Mouse (Mus musculus) spleen, adult 12 weeks (tissue): ENCODE measurements around the gene Plekhh2.
"Not testable (repeated sequence)": the region's sequence is repeated elsewhere in the genome, so short reads cannot be mapped to it uniquely, and the experiment has no call there.

Experiments used
- DNase-seq: peaks from one replicate; pipeline ENCODE4 v3.0.0; 2022; ENCODE audit warnings: low spot score

Gene Plekhh2

DNA sequence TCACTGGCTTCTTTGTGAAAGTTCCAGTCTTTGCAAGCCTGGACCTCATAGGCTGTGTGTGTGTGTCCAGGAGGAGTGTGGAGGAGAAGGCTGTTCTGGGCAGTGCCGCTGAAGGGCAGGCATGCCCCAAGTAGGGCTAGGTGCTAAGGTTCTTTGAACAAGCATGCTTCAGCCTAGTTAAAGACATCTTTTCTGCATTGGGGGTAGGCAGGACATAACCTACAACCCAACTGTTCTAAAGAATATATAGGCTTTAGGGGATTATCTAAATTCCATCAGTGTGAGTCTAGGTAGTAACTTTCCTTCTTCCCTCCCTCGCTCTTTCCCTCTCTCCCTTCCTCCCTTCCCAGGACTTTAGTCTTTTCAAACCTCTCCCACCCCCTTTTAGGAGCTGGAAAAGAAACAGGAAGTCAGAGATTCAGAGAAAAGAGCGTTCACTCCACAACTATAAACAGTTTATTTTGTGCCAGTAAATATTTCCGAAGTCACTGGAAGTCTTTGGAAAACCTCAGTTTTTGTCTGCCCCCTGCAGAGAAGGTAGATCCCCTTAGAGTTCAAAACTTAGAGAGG, 906 bp downstream of the Plekhh2 start:
- no peak for DNase-seq

GRCm38 (mm10) chr17:84515901-84516300, 4.2 kb downstream of the Plekhh2 start:
- DNase-seq: no peak

- DNase-seq: no peak
Observed at GRCm38 (mm10) chr17:84519346-84519745, 7.7 kb downstream of the Plekhh2 start.

DNA sequence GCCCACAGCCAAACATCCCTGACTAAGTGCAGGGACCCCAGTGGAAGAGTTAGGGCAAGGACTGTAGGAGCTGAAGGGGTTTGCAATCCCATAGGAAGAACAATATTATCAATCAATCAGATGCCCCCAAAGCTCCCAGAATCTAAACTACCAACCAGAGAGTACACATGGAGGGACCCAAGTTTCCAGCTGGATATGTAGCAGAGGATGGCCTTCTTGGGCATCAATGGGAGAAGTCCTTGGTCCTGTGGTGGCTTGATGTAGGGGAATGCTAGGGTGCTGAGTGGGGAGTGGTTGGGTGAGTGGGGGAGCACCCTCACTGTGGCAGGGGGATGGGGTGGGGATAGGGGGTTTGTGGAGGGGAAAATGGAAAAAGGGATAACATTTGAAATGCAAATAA, 8.4 kb downstream of the Plekhh2 start:
- DNase-seq: no peak

DNA sequence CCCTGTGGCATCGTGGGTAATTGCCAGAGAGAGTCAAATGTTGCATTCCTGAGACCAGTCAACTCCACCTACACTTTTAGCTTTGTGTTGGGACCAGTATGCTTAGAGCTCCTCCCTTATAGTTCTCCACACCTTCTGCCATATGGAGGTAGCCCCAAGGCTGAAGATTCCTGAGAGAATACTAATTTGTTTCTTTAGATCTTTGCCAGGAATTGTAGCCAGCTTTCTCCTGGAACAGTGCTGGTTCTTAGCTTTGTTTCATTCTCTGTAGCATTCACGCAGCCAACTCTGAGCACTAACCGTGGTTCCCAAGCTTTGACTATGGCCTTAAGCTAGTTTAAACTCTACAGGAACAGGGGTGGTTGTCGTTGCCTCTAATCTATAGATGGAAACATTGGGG, 17.7 kb downstream of the Plekhh2 start:
- no peak for DNase-seq

GRCm38 (mm10) chr17:84530202-84530796, 18.6 kb downstream of the Plekhh2 start:
- no peak for DNase-seq

GRCm38 (mm10) chr17:84532909-84533499, 21.3 kb downstream of the Plekhh2 start:
- no peak for DNase-seq

- no peak for DNase-seq
Observed at GRCm38 (mm10) chr17:84533841-84534240, 22.1 kb downstream of the Plekhh2 start.

- DNase-seq: no peak
Observed at GRCm38 (mm10) chr17:84534632-84535031, 22.9 kb downstream of the Plekhh2 start.

DNA sequence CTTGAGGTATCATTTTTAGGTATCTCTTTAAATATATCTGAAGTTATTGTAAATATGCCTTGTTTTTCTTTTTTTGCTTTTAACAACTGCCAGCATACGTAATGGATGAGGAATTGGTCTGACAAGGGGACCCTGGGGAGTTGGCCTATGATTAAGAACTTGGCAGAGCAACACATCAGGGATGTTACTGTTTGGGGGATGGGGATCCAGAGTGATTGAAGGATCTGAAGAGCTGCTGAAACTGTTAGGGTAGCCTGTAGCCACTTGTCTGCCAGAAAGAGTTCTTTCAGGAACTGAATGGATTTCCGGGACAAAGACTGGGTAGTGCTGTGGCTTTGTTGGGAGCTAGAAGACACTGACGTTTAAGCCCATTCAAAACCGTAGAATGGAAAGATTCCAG, 23.5 kb downstream of the Plekhh2 start:
- no peak for DNase-seq

DNA sequence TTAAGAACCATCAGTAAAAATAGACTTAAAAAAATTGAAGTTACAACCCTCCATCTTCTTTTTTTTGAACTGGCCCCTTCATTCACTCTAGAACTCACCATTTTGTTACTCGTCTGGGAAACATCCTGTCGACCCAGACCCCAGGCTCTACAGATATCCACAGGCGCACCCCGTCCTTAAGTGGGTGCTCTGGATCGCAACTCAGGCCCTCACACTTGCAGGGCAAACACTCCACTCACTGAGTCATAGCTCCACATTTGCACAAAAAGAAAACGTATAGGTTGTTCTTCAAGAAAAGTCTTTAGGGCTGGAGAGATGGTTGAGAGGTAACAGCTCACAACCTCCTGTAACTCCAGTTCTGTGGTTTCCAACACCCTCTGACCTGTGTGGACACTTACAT, 25.6 kb downstream of the Plekhh2 start:
- no peak for DNase-seq

DNA sequence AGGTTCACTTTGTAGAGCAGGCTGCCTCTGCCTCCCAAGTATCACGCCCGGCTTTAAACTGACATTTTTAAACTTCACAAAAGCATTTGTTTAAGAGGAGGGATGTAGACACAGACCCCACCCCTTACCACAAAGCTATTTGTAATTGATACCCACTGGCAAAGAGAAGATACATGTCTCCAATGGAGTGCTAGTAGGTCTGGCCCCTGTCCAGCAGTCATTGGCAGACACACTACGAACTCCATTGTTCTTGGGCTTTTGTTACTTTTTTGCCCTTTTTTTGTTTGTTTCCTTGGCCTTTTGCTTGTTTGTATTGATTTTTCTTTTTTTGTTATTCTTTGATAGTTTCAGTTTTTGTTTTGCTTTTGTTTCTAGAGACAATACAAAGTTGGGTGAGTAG, 26.3 kb downstream of the Plekhh2 start:
- no peak for DNase-seq

GRCm38 (mm10) chr17:84540603-84541002, 28.9 kb downstream of the Plekhh2 start:
- no peak for DNase-seq

DNA sequence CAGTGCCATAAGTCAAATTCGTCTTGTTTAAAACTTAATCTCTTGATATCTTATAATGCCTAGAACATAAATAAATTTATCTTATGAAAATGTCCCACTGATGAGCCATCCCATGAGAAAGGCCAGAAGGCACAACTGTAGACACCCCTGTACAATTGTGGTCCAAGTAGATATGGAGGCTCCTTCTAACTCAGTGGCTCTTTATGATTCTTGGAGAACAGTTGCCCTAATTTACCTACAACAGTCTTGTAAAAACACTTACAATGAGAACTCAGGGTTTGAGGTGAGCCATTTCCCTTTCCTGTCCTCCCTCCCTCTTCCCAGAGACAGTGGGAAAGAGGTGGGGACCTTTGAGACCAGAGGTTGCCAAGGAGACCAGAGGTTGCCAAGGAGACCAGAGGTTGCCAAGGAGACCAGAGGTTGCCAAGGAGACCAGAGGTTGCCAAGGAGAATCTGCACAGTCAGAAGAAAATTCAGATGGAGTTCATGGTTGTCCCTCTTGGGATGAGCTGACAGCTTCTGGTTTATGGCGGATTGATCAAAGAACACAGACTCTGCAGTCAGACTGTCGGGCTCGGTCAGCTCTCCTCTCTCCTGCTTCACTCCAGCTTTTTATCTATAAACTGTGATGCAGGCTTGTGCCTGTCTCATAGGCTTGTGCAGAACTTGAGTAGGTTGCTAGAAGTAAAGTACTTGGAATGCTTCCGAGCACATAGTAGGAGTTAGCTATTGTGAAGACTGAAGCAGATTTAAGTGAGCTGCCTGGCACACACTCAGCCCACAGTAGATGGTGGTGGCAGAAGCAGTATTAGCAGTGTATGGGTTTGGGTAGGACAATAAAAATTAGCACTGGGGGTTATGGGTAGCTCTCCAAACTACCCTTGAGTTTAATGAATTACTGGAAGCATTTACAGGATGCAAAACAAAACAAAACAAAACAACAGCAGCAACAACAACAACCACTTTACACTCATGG, 39.5 kb downstream of the Plekhh2 start:
- DNase-seq: no peak

GRCm38 (mm10) chr17:84552230-84552629, 40.5 kb downstream of the Plekhh2 start:
- no peak for DNase-seq

DNA sequence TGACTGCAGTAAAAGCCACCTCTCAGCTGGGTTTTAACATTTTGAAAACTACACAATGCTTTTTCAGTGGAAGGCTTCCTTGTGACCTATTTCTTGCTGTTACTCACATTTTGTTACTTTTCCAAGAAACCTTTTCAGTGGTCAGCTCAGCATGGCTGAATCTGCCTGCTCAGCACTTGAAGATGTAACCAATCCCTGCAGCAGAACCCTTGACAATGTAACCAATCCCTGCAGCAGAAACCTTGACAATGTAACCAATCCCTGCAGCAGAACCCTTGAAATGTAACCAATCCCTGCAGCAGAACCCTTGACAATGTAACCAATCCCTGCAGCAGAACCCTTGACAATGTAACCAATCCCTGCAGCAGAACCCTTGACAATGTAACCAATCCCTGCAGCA, 52.6 kb downstream of the Plekhh2 start:
- not testable (repeated sequence) for DNase-seq

GRCm38 (mm10) chr17:84565762-84566161, 54.1 kb downstream of the Plekhh2 start:
- DNase-seq: no peak

DNA sequence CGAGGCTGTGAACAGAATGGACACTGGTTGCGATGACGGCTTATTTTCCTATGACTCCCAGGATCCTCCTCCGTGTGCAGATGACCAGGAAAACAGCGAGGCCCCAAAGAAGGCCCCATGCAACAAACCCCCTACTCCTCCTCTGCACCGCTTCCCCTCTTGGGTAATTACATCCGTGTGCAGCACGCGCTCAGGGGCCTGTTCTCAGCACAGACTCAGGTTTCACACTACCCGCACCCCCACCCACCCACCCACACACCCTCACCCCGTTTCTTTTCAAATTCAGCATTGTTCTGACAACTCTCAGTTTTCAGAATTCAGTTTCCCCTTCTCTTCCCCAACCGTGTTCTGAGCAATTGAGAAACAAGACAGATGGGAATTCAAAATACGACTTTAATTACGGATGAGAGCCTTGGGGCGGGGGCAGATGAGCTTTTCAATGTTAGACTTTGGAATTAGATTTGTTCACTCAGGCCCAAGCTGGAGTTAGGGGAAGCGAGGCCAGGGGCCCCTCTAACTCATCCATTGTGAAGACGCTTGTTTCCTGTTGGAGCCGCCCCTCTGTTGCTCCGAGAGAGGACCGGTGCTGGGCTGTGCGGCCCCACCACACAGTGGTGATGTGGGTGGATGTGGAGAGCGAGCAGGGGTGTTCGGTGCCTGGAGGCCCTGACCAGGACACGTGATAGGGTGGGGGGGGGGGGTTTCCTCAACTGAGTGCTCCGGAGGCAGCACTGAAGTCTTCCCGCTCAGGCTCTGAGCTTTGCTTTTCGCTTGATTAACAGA, 55.3 kb downstream of the Plekhh2 start:
- DNase-seq: no peak

DNA sequence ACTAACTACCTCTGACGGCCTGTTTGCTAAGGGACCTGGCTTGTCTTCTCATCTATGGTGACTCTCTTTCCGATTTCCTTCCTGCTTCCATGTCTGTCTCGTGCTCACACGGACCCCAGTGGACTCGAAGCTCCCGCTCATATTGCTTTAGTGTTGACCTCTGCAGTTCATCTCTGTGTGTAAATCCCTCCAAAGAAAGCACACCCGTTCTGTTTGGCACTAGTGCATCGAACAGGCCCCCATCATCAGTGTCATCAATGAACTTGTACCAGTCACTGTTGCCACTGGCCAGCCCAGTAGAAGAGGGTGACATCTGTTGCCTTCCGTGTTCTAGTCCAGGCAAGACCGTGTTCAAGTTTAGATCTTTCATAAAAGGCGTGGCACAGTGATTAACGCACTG, 57.1 kb downstream of the Plekhh2 start:
- DNase-seq: no peak

DNA sequence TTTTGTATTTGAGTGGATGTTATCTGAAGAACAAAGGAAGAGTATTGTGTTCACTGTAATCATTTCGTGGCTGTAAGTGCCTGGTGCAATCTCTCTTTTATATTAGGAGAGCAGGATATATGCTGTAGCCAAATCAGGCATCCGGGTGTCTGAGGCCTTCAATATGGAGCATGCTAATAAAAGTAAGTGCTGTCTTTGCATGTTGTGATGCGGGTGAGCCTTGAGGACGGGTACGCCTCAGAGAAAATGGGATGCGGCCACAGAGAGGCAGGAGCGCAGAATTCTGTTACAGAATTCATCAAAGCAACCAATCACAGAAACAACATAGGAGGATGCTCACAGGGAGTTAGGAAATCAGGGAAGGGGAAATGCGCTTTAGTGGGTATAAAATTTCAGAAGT, 58.1 kb downstream of the Plekhh2 start:
- DNase-seq: no peak

- DNase-seq: no peak
Observed at GRCm38 (mm10) chr17:84571629-84572028, 59.9 kb downstream of the Plekhh2 start.

- DNase-seq: no peak
Observed at GRCm38 (mm10) chr17:84573305-84573704, 61.6 kb downstream of the Plekhh2 start.
